Mouse (Mus musculus) urinary bladder, postnatal 10 days (tissue): ENCODE measurements around the gene Ush1g.

Experiments
- DNase-seq: peaks from one replicate; pipeline ENCODE4 v3.0.0; 2022; ENCODE audit warnings: low spot score

Ush1g gene

DNA sequence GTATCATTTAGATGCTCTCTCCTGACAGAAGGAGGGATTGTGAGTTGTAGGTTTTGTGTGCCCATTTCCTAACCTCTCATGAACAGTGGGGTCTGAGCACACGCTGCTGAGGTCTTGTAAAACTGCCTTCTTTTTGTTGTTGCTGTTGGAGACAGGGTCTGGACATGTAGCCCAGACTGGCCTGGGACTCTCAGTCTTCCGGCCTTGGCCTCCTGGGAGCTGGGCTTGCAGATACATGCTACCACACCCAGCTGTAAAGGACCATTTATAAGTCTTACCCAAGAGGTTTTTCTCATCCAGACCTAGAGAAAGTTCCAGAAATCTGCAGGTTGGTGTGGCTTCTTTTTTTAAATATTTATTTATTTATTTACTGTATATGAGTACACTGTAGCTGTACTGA lies 33.5 kb downstream of the Ush1g start:
- DNase-seq = no peak

GRCm38 (mm10) chr11:115287386-115287785 lies 34.5 kb downstream of the Ush1g start:
- DNase-seq = no peak

GRCm38 (mm10) chr11:115286201-115286993 lies 35.4 kb downstream of the Ush1g start:
- no peak for DNase-seq

DNA sequence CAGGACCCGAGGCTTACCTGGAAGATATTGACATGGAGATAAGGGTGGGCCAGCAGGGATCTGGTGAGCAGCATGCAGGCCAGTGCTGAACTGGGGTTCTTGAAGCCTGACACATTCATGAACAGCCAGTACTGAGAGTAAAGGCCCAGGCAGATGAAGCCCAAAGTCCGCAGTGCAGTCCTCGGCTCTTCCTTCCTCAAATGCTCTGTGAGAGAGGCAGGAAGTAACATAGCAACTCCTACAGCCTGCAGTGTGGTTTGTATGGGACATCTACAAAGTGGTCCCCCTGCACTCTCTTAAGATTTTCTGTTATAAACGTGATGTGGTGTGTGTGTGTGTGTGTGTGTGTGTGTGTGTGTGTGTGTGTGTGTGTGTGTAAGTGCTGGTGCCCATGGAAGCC lies 36.6 kb downstream of the Ush1g start:
- no peak for DNase-seq

- DNase-seq = no peak
These were observed 37.8 kb downstream of the Ush1g start for GRCm38 (mm10) chr11:115283891-115284620.

DNA sequence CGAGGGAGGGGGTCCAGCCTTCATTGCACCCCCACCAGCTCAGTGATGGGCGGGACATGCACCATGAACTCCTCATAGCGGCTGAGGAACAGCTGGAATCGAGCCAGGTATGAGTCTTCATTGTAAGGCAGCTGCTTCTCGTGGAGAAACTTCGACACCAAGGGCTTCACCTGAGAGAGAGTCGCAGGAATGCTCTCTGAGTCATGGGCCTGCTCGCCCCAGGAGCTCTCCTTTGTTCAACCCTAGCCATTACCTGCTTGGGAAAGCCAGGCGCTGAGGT lies 38.4 kb downstream of the Ush1g start:
- DNase-seq = no peak

DNA sequence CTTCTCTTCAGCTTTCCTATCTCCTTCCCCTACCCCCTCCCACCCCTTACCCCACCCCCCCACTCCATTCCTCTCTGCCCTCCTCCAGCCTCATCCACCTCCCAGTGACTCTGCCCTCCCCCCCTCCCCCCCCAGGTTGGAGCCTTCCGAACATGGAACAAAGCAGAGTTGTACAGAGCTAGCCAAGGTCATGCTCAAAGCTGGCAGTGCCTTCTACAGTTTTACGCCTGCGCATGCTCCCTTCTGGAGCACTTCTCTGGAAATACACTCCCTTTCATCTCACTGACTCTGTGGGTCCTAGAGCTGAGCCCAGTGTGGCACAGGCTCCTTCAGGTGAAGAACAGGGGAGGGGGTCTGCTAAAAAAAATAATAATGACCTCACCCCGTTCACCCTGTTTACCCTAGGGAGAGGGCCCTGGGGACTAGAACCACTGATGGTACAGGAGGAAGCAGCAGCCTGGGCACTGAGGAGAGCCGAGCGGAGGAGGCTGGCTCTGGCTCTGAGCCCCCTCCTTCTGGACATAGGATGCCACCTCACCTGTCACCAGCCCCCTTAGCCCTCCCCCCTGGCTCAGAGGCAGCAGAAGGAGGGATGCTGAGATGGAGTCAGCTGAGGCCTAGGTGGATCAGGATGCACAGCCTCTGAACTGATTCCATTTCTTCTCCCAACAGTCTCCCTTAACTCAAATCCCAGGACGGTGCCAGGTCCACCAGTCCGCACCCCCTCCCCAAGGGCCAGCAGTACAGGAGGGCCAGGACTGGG lies 38.9 kb downstream of the Ush1g start:
- DNase-seq = no peak

- no peak for DNase-seq
These were observed 39.5 kb downstream of the Ush1g start for GRCm38 (mm10) chr11:115282295-115282694.

DNA sequence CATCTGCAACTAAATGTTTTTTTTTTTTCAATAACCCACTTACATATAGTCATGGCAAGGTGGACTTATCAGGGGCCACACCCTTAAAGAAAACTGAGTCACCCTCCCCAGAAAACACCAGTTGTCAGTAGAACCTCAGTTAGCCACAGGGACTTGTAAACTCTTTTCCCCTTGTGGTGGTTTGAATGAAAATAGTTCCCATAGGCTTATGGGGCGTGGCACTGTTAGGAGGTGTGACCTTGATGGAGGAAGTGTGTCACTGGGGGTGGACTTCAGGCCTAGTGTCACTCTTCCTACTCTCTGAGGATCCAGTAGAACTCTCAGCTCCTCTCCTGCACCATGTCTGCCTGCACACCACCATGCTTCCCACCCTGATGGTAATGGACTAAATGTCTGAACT lies 42.1 kb downstream of the Ush1g start:
- no peak for DNase-seq

DNA sequence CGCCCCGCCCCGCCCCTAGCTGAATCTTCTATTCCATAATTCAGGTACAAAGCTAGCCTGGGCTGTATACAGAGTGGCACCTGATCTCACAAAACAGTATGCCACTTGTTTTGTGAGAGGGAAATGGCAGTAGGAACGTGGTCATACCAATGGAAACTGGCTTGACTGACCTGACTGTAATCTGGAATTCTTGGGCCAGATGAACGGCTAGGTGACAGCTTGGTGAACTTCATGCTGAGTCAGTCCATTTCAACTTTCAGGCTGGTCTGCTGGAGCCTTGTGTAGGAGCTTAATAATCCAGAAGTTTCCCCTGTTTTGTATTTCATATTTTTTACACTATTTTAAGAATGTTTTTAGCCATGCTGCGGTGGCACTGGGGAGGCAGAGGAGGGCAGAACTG lies 43.7 kb downstream of the Ush1g start:
- DNase-seq = no peak

DNA sequence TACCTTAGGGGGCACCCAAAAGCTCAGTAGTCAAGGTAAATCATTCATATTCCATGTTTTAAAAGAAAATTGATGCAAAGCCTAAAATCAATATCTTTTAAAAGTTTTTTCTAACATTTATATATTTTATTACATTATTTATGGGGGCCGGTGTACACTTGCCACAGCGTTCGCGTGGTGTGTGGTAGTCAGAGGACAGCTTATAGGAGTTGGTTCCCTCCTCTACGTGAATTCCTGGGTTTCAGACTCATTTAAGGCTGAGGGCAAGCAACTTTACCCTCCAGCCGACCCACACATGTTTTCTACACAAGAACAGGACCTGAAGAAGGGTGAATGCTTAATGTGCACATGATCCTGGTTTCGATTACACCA lies 44.3 kb downstream of the Ush1g start:
- DNase-seq = no peak

DNA sequence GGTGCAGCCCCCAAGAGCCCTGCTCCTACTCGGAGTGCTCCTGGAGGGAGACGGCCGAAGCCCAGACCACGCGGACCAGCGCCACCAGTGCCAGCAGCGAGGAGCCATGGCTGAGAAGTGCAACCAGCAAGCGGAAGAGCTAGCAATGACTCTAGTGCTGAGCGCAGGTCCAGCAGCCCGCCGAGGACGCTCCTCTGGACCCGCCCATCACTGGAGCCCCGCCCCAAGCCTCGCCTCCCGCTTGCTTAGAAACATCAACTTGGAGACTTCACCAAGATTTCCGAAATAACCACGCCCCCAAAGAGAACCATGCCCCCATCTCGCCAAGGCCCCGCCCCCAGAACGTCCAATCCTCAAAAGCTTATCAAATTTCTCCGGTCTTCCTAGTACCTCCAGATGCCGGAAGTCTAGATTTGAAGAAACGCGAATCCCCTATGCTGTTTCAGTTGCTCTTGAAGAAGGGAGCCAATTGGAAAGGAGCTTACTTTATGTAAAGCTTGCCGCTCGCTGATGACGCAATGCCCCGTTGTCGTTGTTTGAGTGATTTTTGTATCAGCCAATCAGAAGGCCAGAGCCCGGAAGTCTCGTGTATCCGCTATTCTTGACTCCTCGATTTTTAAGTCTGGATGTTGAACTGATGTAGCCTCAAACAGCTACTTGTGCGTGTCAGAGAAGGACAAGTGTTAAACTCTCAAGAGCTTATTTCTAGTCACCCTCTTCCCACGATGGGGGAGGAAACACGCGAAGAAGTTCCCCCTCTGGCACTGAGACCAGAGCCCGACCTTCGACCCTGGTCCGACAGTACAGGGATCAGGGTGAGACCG lies 44.8 kb downstream of the Ush1g start, which contains the start of gene Fdxr:
Fdxr (minus strand) TSS at position 271 of the 824 bp plus-strand sequence.
- peak; percentile 89 for DNase-seq

DNA sequence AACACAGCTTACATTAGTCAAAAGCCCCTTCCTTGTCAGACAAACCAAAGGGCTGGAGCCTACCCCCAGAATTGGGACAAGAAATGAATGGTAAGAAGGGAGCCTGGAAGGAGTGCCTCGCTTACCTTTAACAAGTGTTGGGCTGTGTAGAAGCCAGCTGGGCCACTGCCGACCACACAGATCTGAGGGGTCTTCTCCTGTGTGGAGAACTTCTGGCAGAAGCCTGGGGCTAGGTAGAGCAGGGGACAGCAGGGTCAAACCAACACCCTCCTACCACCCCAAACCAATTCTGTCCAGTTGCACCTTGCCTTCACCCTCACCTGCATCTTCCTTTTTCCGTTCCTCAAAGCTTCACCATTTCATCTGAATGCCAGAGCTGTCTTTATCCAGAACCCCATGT lies 45.9 kb downstream of the Ush1g start:
- no peak for DNase-seq

DNA sequence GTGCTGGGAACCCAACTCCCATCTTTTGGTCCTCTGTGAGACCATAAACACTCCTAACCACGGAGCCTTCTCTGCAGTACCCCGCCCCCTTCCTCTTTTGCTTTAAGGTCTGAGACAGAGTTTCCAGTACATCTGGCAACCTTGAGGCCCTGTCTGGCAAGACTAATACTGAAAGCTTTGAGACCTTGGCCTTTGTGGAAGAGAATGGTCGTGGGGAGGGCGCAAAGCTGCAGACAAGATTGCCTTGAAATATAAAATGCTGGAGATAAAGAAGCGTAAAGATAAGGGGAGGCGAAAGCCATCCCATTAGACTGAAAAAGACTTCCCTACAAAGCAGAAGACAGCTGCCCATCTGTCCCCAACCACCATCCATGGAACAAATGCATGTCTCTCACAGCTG lies 46.3 kb downstream of the Ush1g start:
- DNase-seq = no peak

- no peak for DNase-seq
These were observed 47.1 kb downstream of the Ush1g start for GRCm38 (mm10) chr11:115274771-115275170.

- DNase-seq = no peak
These were observed 47.7 kb downstream of the Ush1g start for GRCm38 (mm10) chr11:115274178-115274577.

- DNase-seq = no peak
These were observed 48.1 kb downstream of the Ush1g start for GRCm38 (mm10) chr11:115273735-115274134.

GRCm38 (mm10) chr11:115272894-115273498 lies 48.8 kb downstream of the Ush1g start:
- no peak for DNase-seq

DNA sequence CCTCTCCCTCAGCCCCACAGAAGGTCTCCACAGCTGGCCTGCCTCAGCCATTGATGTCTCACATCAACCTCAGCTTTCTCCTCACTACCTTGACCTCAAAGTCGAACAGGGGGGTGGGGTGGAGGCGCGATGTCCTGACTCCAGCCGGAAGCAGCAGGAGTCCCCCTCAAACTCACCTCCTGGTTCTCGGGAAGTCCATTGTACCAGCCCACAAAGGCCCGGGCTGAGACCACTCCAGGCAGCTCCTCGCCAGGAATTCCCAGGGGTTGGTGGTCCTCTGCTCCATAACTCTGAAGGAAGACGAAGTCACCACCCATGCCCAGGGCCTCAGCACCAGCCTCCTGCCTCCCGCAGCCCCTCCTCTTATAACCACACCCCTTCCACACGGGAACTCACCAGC lies 50.4 kb downstream of the Ush1g start:
- DNase-seq = no peak

- DNase-seq = no peak
These were observed 50.8 kb downstream of the Ush1g start for GRCm38 (mm10) chr11:115271052-115271451.

GRCm38 (mm10) chr11:115270148-115270861 lies 51.5 kb downstream of the Ush1g start:
- no peak for DNase-seq
